Mouse (Mus musculus): Measurements from ENCODE around the gene Crb2.

GRCm38 (mm10) chr2:37780270-37780929 lies 4.4 kb downstream of the Crb2 start:
- no peak for TF ChIP-seq POLR2A (IDR thresholded peaks at IDR 0.05; ENCODE audit: control insufficient read depth, low read depth, low read length)
- TF ChIP-seq CTCF (IDR thresholded peaks at IDR 0.05; ENCODE audit: control insufficient read depth, insufficient read depth, insufficient replicate concordance, low read depth, low read length), result no peak

All from testis, adult 2 months (tissue).